Mouse (Mus musculus) limb, embryonic 10.5 days (tissue): ENCODE results near the gene Foxp1. TPM values are rescaled to one million over a fixed set of nuclear protein-coding genes. Genes with fewer than 3 reads are reported as not detected.

Source experiments
- DNase-seq: peaks from one replicate; pipeline ENCODE4 v3.0.0-alpha.2; 2017; ENCODE audit warnings: low spot score
- H3K27ac ChIP-seq: fragments of 300-500 bp; sonication (generic); 2 replicates; pipeline ENCODE4 v1.5.1; 2016; ENCODE audit warnings: mild to moderate bottlenecking
- H3K27me3 ChIP-seq: fragments of 300-500 bp; sonication (generic); 2 replicates; pipeline ENCODE4 v1.6.1; 2016; ENCODE audit warnings: low read depth, mild to moderate bottlenecking; ENCODE audit not compliant: poor library complexity, severe bottlenecking
- H3K36me3 ChIP-seq: fragments of 300-500 bp; sonication (generic); 2 replicates; pipeline ENCODE4 v1.6.1; 2016; ENCODE audit warnings: mild to moderate bottlenecking, moderate library complexity
- H3K4me1 ChIP-seq: fragments of 300-500 bp; sonication (generic); 2 replicates; pipeline ENCODE4 v1.6.1; 2016
- H3K4me3 ChIP-seq: fragments of 300-500 bp; sonication (generic); 2 replicates; pipeline ENCODE4 v1.5.1; 2016; ENCODE audit warnings: mild to moderate bottlenecking, moderate library complexity
- H3K9me3 ChIP-seq: fragments of 300-500 bp; sonication (generic); replicated peaks from 2 replicates; pipeline ENCODE4 v1.6.1; 2016; ENCODE audit warnings: mild to moderate bottlenecking
- WGBS: fragments of 180-500 bp; shearing (Covaris S2); methylation state at CpG from one replicate; pipeline ENCODE4 v1.1.7; 2016; 5-methylcytosine and 5-hydroxymethylcytosine counted together
- polyA plus RNA-seq: library from polyadenylated mRNA; unstranded; fragments of >200 nt; fragmentation: Nextera tagmentation; extraction: Ambion mirVana; gene quantifications from 2 replicates; pipeline ENCODE4 v1.2.1, GENCODE M21; 2016

The Foxp1 gene
- polyA plus RNA-seq, 1 experiment from 2014 or later, result 47.3 TPM

DNA sequence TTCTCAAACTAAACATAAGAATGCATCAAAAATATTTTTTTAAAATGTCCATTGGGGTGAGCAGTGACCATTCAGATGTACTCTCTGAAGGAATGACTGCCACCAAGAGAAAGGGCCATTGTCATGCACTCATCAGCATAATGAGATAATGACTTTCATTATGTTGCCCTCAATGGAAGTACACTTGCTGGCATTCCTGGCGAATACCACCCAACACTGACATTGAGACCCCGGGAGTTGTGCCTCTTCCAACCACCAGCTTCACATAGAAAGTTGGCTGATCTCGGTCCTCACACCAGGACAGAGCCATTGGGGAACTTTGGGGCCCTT, 212.4 kb downstream of the Foxp1 start:
- H3K4me3 ChIP-seq, result no peak overlapping the region
- 82% methylated on average over 3 of the region's 3 CpGs for WGBS
- DNase-seq, result no peak
- H3K27ac ChIP-seq, result no peak overlapping the region
- peaks cover 12% of the 10 kb centered on the region; the same call in 1 of the 2 replicates for H3K27me3 ChIP-seq
- H3K4me1 ChIP-seq, result peaks cover 32% of the 10 kb centered on the region
- H3K9me3 ChIP-seq, result no peaks in the 10 kb centered on the region
- H3K36me3 ChIP-seq, result no peaks in the 10 kb centered on the region

DNA sequence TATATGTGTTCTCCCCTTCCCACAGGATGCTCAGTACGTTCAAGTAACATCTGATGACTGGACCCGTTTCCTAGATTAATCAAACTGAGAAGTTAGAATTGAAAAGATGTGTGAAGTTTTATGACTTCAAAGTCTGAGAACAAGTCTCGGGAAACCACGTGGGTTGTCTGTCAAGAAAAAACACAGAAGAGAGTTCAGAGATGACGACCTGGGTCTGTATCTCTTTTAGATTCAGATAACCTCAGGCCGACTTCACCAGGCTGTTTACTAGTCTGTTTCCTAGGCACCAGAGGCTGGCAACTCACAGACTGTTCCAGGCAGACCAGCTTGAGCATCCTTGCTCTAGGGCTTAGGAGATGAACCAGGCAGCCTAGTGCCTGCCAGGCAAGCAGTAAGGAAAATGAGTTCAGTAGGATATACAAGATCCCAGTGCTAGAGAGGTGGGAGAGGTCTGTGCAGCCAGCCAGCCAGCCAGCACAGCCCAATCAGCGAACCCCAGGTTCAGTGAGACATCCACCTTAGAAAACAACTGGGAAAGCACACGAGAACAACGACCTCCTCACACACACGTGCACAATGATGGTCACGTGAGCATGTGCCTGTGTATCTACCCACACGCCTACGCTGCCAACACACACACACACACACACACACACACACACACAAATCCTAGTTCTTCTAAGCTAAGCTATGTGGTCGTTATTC, 212.9 kb downstream of the Foxp1 start:
- DNase-seq, result no peak
- H3K9me3 ChIP-seq, result no peaks in the 10 kb centered on the region
- no peak overlapping the region for H3K4me3 ChIP-seq
- peaks cover 28% of the 10 kb centered on the region for H3K4me1 ChIP-seq
- no peaks in the 10 kb centered on the region for H3K36me3 ChIP-seq
- H3K27me3 ChIP-seq, result peaks cover 12% of the 10 kb centered on the region; the same call in 1 of the 2 replicates
- no peak overlapping the region for H3K27ac ChIP-seq
- 85% methylated on average over 14 of the region's 14 CpGs for WGBS

DNA sequence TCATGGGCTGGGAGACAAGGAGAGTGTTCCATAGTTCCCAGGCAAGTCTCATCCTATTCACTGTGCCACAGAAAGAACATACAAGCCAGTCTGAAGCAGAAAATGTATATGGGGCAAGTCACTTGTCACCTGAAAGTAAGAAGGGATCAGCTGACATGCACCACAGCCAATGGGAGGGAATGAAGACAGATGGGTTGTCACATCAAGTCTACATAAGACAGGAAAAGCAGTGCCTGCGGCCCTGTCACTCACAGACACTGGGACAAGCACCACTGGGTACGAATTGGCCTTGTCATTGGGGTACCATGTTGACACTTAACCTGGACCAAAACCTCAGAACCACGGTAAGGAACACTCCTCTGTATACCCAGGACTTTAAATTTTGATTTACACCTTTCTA, 216.8 kb downstream of the Foxp1 start:
- H3K36me3 ChIP-seq, result no peaks in the 10 kb centered on the region
- H3K4me3 ChIP-seq, result no peak overlapping the region
- peaks cover 29% of the 10 kb centered on the region; the same call in 1 of the 2 replicates for H3K4me1 ChIP-seq
- H3K27ac ChIP-seq, result no peak overlapping the region
- no peak for DNase-seq
- WGBS, result 88% methylated on average over 3 of the region's 3 CpGs
- H3K27me3 ChIP-seq, result peaks cover 12% of the 10 kb centered on the region
- H3K9me3 ChIP-seq, result no peaks in the 10 kb centered on the region

DNA sequence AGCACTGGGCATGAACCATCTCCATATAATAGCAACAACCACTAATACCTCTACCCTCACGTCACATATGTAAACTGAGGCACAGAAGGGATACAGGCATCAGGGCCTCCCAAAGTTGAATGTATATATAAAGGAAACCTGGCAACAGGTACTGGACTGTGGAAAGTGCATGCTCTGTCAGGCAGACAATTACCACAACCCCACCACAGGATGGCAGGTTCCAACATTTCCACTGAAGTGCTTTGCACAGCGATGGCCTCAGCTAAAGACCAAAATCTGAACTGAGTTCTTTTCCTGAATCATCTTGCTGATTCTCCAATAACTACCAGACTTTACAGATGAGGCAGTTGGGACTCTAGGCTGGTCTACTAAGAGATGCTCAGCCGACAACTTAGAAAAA, 217.3 kb downstream of the Foxp1 start:
- no peak for DNase-seq
- no peaks in the 10 kb centered on the region for H3K9me3 ChIP-seq
- no peak overlapping the region for H3K27ac ChIP-seq
- no peaks in the 10 kb centered on the region for H3K36me3 ChIP-seq
- no peak overlapping the region for H3K4me3 ChIP-seq
- peaks cover 12% of the 10 kb centered on the region for H3K27me3 ChIP-seq
- WGBS, result 94% methylated on average over 3 of the region's 3 CpGs
- peaks cover 24% of the 10 kb centered on the region; the same call in 1 of the 2 replicates for H3K4me1 ChIP-seq

DNA sequence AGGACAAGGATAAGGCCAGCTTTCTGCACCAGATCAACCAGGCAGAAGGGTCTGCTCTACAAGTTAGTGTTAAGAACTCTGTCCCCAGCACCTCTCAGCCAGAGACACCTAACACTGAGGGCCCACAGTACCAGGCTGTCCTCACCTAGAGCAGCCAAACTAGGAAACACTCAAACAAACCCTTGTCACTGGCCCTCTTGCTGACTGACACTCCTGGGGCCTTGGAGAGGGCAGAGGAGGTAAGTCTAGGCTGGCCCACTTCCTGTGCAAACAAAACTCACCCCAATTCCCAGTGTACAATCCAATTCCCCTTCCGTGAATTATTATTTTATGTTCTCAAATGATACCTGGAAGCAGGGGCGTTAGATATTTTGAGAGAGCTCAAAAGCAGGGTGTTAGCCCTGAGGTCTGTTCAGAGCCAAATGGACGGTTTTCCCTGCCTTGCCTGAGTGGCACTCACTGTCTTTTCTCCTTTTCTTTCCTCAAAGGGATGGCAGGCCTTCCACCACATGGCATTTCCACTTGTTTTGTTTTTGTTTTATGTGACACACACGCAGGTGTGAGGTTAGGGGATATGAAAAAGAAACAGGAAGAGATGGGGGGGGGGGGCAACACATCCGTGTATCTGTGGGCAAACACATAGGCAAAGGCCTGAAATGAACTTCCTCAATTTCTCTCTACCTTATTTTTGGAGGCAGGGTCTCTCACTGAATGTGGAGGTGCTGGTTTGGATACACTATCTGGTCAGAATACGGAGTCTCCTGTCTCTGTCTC, 219.7 kb downstream of the Foxp1 start:
- DNase-seq, result no peak
- no peak overlapping the region for H3K27ac ChIP-seq
- peaks cover 12% of the 10 kb centered on the region; the same call in 1 of the 2 replicates for H3K4me1 ChIP-seq
- no peaks in the 10 kb centered on the region; the same call in 1 of the 2 replicates for H3K27me3 ChIP-seq
- no peak overlapping the region for H3K4me3 ChIP-seq
- no peaks in the 10 kb centered on the region for H3K36me3 ChIP-seq
- 90% methylated on average over 6 of the region's 6 CpGs for WGBS
- no peaks in the 10 kb centered on the region for H3K9me3 ChIP-seq

DNA sequence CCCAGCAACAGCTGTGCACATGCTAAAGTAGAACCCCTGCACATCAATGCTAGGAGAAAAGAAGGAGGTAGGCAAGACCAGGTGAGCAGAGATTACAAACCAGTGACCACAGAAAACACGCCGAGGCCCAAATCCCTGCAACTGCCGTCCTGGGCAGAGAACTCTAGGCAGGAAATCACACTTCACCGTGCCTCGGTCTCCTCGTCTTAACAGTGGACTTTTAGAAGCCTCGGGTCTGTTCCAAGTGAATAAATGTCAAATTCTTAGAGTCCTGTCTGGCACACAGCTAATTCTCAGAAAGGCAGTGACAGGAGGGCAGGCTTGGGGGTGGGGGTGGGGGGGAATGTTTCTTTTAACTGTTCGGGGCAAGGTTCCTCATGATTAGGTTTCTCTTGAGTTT, 220.6 kb downstream of the Foxp1 start:
- Histone ChIP-seq H3K27ac (no peak overlapping the region), H3K4me3 (no peak overlapping the region), H3K4me1 (peaks cover 11% of the 10 kb centered on the region; the same call in 1 of the 2 replicates), H3K36me3 (no peaks in the 10 kb centered on the region), H3K27me3 (no peaks in the 10 kb centered on the region; the same call in 1 of the 2 replicates), H3K9me3 (no peaks in the 10 kb centered on the region)
- 86% methylated on average over 8 of the region's 8 CpGs for WGBS
- no peak for DNase-seq

DNA sequence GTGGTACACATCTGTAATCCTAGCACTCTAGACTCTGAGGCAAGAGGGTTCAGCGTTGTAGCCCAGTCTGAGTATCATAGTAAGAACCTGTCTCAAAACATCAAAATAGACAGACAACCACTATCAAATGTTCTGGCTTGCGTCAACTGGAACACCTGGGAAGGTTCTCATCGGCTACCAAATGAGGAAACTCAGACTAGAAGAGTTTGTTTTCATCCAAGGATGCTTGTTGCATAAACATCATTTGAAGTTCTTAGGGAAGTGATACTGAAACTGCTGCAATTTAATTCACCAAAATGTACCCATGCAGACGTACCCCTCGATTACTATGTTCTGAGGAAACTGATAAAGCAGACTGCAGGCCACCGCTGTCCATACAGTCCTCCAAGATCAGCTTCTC, 222.3 kb downstream of the Foxp1 start:
- no peaks in the 10 kb centered on the region for H3K36me3 ChIP-seq
- 93% methylated on average over 6 of the region's 6 CpGs for WGBS
- no peak overlapping the region for H3K4me3 ChIP-seq
- H3K27me3 ChIP-seq, result no peaks in the 10 kb centered on the region; the same call in 1 of the 2 replicates
- DNase-seq, result no peak
- peaks cover 11% of the 10 kb centered on the region; the same call in 1 of the 2 replicates for H3K4me1 ChIP-seq
- no peak overlapping the region for H3K27ac ChIP-seq
- no peaks in the 10 kb centered on the region for H3K9me3 ChIP-seq

DNA sequence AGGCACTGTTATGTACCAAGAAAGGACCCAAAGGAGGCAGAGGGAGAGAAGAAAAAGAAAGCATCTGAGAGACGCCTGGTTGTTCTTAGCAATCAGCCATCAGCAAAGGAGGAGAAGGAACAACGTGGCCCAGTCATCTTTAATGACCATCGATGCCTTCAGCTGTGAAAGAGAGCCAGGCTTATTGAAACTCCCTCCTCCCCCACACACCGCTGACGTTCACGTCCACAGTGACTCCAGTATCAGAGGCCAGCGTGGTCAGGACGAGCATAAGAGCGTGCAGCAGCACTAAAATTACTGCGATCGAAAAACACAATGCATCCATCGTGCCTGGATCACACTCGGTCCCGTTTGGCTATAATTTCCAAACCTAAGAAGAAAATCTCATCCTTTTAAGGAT, 223.3 kb downstream of the Foxp1 start:
- Histone ChIP-seq H3K36me3 (no peaks in the 10 kb centered on the region), H3K27ac (no peak overlapping the region), H3K9me3 (no peaks in the 10 kb centered on the region), H3K4me3 (no peak overlapping the region), H3K4me1 (peaks cover 11% of the 10 kb centered on the region; the same call in 1 of the 2 replicates), H3K27me3 (no peaks in the 10 kb centered on the region; the same call in 1 of the 2 replicates)
- no peak for DNase-seq
- 85% methylated on average over 14 of the region's 14 CpGs for WGBS

DNA sequence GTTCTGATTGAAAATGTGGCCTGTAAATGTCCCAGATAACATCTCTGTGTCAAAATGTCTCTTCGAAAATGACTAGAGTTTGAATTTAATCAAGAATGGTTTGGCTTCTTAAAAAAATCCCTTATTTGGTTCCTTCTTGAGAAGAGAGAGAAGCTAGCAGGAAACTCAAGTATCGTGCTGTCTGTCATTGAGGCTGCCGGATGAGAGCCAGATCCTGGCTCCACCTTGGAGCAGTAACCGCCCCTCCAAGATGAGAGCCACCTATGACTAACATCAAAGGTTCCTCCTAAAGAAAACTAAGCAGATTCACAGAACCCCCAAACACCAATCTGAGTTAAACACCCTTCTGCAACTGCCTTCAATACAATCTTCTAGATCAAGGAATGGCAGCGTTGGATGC, 225.0 kb downstream of the Foxp1 start:
- H3K27me3 ChIP-seq, result no peaks in the 10 kb centered on the region; the same call in 1 of the 2 replicates
- H3K4me3 ChIP-seq, result no peak overlapping the region
- no peaks in the 10 kb centered on the region for H3K9me3 ChIP-seq
- H3K27ac ChIP-seq, result no peak overlapping the region
- peaks cover 11% of the 10 kb centered on the region; the same call in 1 of the 2 replicates for H3K4me1 ChIP-seq
- 81% methylated on average over 5 of the region's 5 CpGs for WGBS
- DNase-seq, result no peak
- H3K36me3 ChIP-seq, result no peaks in the 10 kb centered on the region

DNA sequence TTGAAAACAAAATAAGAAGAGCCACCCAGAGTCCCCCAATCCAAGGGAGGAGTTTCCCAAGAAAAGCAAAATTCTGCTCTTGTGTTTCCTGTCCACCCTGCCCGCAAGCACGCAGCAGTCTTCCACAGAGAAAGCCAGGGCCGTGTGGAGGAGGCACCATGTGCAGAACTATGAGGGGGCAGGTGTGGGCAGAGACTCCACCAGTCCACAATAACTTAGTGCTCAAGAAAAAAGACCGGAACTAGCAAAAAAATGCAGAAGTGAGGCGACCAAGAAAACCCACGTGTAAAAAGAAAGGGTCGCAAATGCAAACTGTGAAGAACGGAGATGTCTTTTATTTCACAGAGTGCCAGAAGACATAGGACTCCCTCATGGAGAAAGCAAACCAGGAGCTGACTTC, 227.0 kb downstream of the Foxp1 start:
- H3K4me3 ChIP-seq, result no peak overlapping the region
- DNase-seq, result no peak
- H3K36me3 ChIP-seq, result no peaks in the 10 kb centered on the region
- H3K9me3 ChIP-seq, result no peaks in the 10 kb centered on the region
- no peaks in the 10 kb centered on the region for H3K27me3 ChIP-seq
- H3K4me1 ChIP-seq, result no peaks in the 10 kb centered on the region
- 85% methylated on average over 8 of the region's 8 CpGs for WGBS
- H3K27ac ChIP-seq, result no peak overlapping the region

DNA sequence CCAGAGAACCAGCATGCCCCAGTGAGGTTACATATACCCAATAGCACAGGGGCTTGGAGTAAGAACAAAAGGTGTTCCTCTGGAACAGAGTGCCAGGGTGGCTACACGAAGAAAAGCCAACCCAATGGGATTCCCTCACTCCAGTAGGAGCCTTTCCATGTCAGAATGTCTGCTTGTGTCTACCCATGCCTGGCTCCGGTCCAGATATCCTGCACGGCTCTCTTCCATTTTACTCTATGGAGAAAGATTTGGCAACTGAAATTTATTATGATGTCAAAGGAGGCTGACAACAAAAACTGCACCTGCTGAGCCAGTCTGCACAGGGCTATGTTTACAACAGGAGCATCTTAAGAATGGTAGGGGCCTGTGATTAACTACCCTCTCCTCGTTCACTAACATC, 233.3 kb downstream of the Foxp1 start:
- Histone ChIP-seq H3K27me3 (no peaks in the 10 kb centered on the region), H3K9me3 (no peaks in the 10 kb centered on the region), H3K4me1 (no peaks in the 10 kb centered on the region), H3K4me3 (no peak overlapping the region), H3K36me3 (no peaks in the 10 kb centered on the region), H3K27ac (no peak overlapping the region)
- 79% methylated on average over 4 of the region's 4 CpGs for WGBS
- no peak for DNase-seq

DNA sequence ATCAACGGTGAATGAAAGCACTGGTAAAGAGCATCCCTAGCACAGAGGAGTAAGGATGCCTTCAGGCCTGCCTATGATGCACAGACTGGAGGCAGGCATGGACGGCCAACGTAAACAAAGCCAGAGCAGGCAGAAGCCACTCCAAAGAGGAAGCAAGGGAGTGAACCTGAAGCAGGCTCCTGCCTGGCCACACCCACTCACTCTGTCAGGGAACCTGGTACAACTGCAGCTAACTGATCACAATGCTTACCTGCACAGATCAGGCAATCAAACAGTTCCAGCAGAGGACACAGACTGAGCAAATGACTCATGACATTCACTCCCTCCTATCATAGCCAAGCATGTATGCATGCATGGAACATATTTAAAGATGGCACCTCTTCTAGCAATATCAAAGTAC, 237.5 kb downstream of the Foxp1 start:
- DNase-seq, result no peak

DNA sequence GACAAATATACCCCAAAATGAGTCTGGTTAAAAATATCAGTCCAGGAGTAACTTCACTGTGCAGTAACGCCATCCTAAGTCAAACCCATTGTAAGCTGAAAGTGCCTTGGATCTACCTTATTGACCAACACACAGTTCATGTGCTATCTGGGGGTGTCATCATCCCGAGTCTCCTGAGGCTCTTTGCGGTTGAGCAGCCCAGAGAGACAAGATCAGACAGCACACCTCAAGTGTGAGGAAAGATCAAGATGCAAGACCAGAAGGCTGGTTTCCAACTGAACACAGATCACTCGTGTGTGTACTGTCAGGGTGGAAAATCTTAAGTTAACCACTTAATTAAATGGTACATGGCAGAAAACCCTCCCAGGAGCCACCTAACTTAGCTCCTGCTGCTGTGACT, 238.5 kb downstream of the Foxp1 start:
- DNase-seq, result no peak
- H3K4me1 ChIP-seq, result no peaks in the 10 kb centered on the region
- H3K27ac ChIP-seq, result no peak overlapping the region
- H3K36me3 ChIP-seq, result no peaks in the 10 kb centered on the region
- H3K9me3 ChIP-seq, result no peaks in the 10 kb centered on the region
- H3K27me3 ChIP-seq, result no peaks in the 10 kb centered on the region
- 83% methylated on average over 4 of the region's 4 CpGs for WGBS
- H3K4me3 ChIP-seq, result no peak overlapping the region

More for the DNA sequence above, 237.5 kb downstream of the Foxp1 start:
- Histone ChIP-seq H3K4me1 (no peaks in the 10 kb centered on the region), H3K27ac (no peak overlapping the region), H3K4me3 (no peak overlapping the region), H3K9me3 (no peaks in the 10 kb centered on the region), H3K27me3 (no peaks in the 10 kb centered on the region), H3K36me3 (no peaks in the 10 kb centered on the region)
- 61% methylated on average over 3 of the region's 3 CpGs for WGBS
